Mouse (Mus musculus) liver, embryonic 14.5 days (tissue): Measurements from ENCODE around the gene Kcnq1. TPM values are rescaled to one million over a fixed set of nuclear protein-coding genes. Genes with fewer than 3 reads are reported as not detected.

Source experiments
- ATAC-seq: fragments of 200-750 bp; cut with Nextera tagmentation; 2 replicates; pipeline ENCODE4 v1.8.0; 2017; ENCODE audit warnings: moderate number of reproducible peaks, mild to moderate bottlenecking, moderate library complexity; ENCODE audit not compliant: insufficient read depth
- DNase-seq, 3 experiments: peaks; one replicate each; pipeline ENCODE4 v3.0.0-alpha.2; 2012 to 2013; ENCODE audit warnings: low read depth in 3 of 3, low spot score in 3 of 3
- H3K27ac ChIP-seq: fragments of 300-500 bp; sonication (generic); 2 replicates; pipeline ENCODE4 v1.5.1; 2014; ENCODE audit warnings: moderate library complexity, mild to moderate bottlenecking, control low read depth, inconsistent platforms
- H3K27me3 ChIP-seq: fragments of 300-500 bp; sonication (generic); 2 replicates; pipeline ENCODE4 v1.6.1; 2014; ENCODE audit warnings: mild to moderate bottlenecking, low read length, moderate library complexity; ENCODE audit not compliant: control insufficient read depth, insufficient read depth
- H3K36me3 ChIP-seq: fragments of 300-500 bp; sonication (generic); replicated peaks from 2 replicates; pipeline ENCODE4 v1.6.1; 2014; ENCODE audit warnings: low read depth; ENCODE audit not compliant: control insufficient read depth, insufficient read depth
- H3K4me1 ChIP-seq, 2 experiments: fragments of 200-500 bp in 1 of 2; fragments of 300-500 bp in 1 of 2; sonication (generic) in 1 of 2; replicated peaks; 2 replicates each; pipeline ENCODE4 v1.6.1; 2012 to 2014; ENCODE audit warnings: antibody characterized with exemption in 1 of 2, inconsistent platforms in 1 of 2, low read length in 1 of 2; ENCODE audit not compliant: control insufficient read depth in 2 of 2, insufficient read depth in 2 of 2
- H3K4me2 ChIP-seq: fragments of 300-500 bp; sonication (generic); 2 replicates; pipeline ENCODE4 v1.6.1; 2014; ENCODE audit warnings: low read depth, mild to moderate bottlenecking, control low read depth, moderate library complexity
- H3K4me3 ChIP-seq, 2 experiments: fragments of 200-500 bp in 1 of 2; fragments of 300-500 bp in 1 of 2; sonication (generic) in 1 of 2; 2 replicates each; pipeline ENCODE4 v1.5.1; 2012 to 2014; ENCODE audit warnings: low read depth in 2 of 2, low read length in 2 of 2, mild to moderate bottlenecking in 2 of 2, control low read depth in 1 of 2, inconsistent platforms in 1 of 2, moderate library complexity in 1 of 2; ENCODE audit not compliant: insufficient read depth in 1 of 2
- H3K9ac ChIP-seq: fragments of 300-500 bp; sonication (generic); replicated peaks from 2 replicates; pipeline ENCODE4 v1.6.1; 2014; ENCODE audit warnings: mild to moderate bottlenecking, control low read depth, moderate library complexity
- H3K9me3 ChIP-seq: fragments of 300-500 bp; sonication (generic); 2 replicates; pipeline ENCODE4 v1.6.1; 2016; ENCODE audit warnings: low read length, mixed read lengths; ENCODE audit not compliant: control insufficient read depth
- CTCF ChIP-seq: IDR thresholded peaks from 2 replicates; pipeline ENCODE4 v1.5.1; 2016; ENCODE audit warnings: antibody characterized with exemption, low read depth, control low read depth
- EP300 ChIP-seq: IDR thresholded peaks from 2 replicates; pipeline ENCODE4 v1.6.1; 2016; ENCODE audit warnings: antibody characterized with exemption, low read depth
- WGBS: fragments of 180-500 bp; shearing (Covaris S2); extraction: QIAGEN DNeasy Blood & Tissue Kit; methylation state at CpG from one replicate; pipeline ENCODE4 v1.1.7; 2014; ENCODE audit not compliant: insufficient replicate concordance; 5-methylcytosine and 5-hydroxymethylcytosine counted together
- polyA plus RNA-seq, 2 experiments: library from polyadenylated mRNA; depleted of rRNA in 1 of 2; stranded (reverse) in 1 of 2; unstranded in 1 of 2; fragments of >200 nt; fragmentation: Nextera tagmentation in 1 of 2; extraction: Ambion mirVana in 1 of 2; gene quantifications; 2 replicates each; pipeline versions ENCODE4 v1.2.1 to v1.2.3; 2012 to 2014

Kcnq1 gene
- polyA plus RNA-seq, 2 experiments = 0.12 to 0.41 TPM

DNA sequence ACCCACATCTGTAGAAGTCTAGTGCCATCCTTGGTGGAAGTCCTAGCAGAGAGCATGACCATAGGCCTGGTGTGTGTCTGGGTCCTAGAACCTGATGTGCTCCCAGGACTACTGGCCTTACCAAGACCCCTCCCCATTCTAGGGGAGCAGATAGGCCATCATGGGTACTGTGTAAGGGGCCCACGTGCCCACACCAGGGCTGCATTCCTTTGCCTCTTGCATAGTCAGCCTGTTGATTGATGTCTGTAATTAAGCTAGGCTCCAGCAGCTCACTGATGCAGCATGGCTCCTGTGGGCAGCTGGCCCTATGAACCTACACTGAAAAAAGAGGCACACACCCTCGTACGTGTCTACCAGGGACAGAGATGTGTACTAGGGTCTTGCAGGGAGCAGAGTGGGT is 157.4 kb downstream of the Kcnq1 start:
- Histone ChIP-seq H3K9me3 (no peaks in the 10 kb centered on the region), H3K9ac (no peak overlapping the region), H3K27me3 (no peaks in the 10 kb centered on the region), H3K4me3 (no peak overlapping the region), H3K4me1 (no peaks in the 10 kb centered on the region), H3K36me3 (no peaks in the 10 kb centered on the region), H3K4me2 (no peak overlapping the region), H3K27ac (no peak overlapping the region)
- TF ChIP-seq EP300 = no peak
- no peak for TF ChIP-seq CTCF
- DNase-seq = no peak
- ATAC-seq = no peak
- 59% methylated on average over 3 of the region's 3 CpGs for WGBS

DNA sequence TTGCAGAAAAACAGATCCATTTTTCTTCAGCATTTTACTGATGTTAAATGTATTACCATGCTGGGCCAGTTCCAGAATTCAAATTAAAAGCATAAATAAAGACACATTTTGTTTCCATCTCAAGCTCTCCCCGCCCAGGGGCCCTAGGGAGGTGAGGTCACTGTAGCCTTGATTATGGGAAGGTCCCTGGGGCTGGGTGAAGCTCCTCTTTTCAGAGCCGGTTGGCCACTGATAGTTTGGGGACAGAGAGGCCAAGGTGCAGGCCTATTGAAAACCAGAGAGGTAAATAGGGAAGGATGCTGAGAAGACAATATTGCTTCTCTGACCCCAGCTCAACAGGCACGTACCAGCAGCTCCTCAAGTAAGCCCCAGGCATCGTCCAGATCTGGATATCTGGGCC is 157.8 kb downstream of the Kcnq1 start:
- Histone ChIP-seq H3K9ac (no peak overlapping the region), H3K4me3 (no peak overlapping the region), H3K4me1 (no peaks in the 10 kb centered on the region), H3K27me3 (no peaks in the 10 kb centered on the region), H3K4me2 (no peak overlapping the region), H3K9me3 (no peaks in the 10 kb centered on the region), H3K36me3 (no peaks in the 10 kb centered on the region), H3K27ac (no peak overlapping the region)
- DNase-seq (no peak), ATAC-seq (no peak)
- 69% methylated on average over 4 of the region's 4 CpGs for WGBS
- TF ChIP-seq EP300 = no peak
- no peak for TF ChIP-seq CTCF

DNA sequence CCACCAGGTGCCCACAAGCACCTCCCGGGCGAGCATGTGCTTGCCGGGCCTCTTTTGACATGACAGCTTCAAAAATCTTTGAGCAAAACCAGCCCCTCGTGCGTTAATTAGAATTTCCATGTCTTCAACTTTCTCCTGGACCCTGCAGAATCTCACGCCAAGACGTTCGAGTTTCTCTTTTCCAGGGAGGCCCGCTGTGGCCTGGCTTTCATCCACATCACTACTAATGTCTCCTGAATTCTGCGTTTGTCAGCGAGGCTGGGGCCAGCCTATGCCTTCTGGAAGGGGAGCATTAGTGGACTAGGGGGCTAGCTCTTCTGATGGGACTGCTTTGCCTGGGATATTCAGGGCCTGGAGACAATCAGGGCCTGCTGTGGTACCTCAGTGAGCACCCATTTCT is 159.2 kb downstream of the Kcnq1 start:
- no peak overlapping the region for H3K4me3 ChIP-seq
- no peak overlapping the region for H3K9ac ChIP-seq
- TF ChIP-seq EP300 (no peak), CTCF (no peak)
- no peak for ATAC-seq
- H3K27me3 ChIP-seq = no peaks in the 10 kb centered on the region
- H3K27ac ChIP-seq = no peak overlapping the region
- no peak for DNase-seq
- H3K4me2 ChIP-seq = no peak overlapping the region
- H3K9me3 ChIP-seq = no peaks in the 10 kb centered on the region
- H3K4me1 ChIP-seq = no peaks in the 10 kb centered on the region
- H3K36me3 ChIP-seq = no peaks in the 10 kb centered on the region
- 77% methylated on average over 11 of the region's 11 CpGs for WGBS

DNA sequence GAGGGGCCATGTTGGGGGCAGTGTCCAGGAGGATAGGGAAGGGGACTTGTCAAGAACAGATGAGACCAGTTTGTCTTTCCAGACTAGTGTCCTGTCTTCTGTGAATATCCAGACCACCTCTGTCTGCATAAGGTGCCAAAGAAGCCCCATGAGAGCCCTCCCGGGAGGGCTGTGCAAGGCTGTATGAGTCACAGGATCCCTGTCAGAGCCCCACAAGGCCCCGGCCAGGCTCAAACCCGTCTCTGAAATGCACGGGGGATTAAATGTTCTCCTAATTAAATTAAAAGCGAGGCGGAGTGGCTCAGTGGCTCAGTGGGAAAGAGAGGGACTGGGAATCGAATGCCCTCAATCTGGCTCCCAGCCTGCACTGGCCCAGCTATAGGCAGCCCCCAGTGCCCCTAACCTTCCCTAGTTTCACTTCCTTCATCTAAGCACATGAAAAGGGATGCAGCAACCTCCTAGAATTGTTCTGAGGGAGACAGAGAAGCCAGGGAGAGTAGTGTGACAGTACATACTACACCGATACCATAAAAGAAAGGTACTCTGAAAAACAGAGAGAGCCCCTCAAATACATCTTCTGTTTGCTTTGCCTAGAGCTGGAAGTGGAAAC is 159.8 kb downstream of the Kcnq1 start:
- H3K36me3 ChIP-seq = no peaks in the 10 kb centered on the region
- H3K27me3 ChIP-seq = no peaks in the 10 kb centered on the region
- no peaks in the 10 kb centered on the region for H3K9me3 ChIP-seq
- no peak for ATAC-seq
- H3K4me2 ChIP-seq = no peak overlapping the region
- no peak overlapping the region for H3K4me3 ChIP-seq
- H3K27ac ChIP-seq = no peak overlapping the region
- 64% methylated on average over 8 of the region's 8 CpGs for WGBS
- no peak overlapping the region for H3K9ac ChIP-seq
- H3K4me1 ChIP-seq = no peaks in the 10 kb centered on the region
- TF ChIP-seq CTCF (no peak), EP300 (no peak)
- no peak for DNase-seq

DNA sequence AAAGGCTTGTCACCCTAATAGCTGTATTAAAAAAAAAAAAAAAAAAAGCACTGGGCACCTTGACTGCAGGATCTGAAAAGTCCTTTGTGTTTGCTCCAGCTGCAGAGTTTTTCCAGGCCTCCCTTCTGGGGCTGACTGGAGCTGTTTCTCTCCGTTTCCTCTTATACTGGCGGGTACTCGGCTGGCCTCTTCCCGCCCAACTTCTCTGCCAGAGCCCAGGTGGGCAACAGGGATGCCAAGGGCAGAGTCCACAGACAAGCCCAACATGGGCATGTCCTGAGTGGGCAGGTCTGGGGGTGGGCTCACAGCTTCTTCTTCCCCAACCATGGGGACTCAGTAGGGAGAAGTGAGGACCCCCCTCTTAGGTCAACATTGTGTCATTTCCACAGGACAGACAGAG is 167.6 kb downstream of the Kcnq1 start:
- DNase-seq (no peak), ATAC-seq (no peak)
- TF ChIP-seq EP300 (no peak), CTCF (no peak)
- Histone ChIP-seq H3K27ac (no peak overlapping the region), H3K9ac (no peak overlapping the region), H3K27me3 (no peaks in the 10 kb centered on the region), H3K4me1 (no peaks in the 10 kb centered on the region), H3K9me3 (no peaks in the 10 kb centered on the region), H3K4me2 (no peak overlapping the region), H3K36me3 (no peaks in the 10 kb centered on the region), H3K4me3 (no peak overlapping the region)
- WGBS = 71% methylated on average over 4 of the region's 4 CpGs
